Mouse (Mus musculus) heart, postnatal 0 days (tissue): ENCODE data around the gene Nmnat2.

Experiments
- CTCF ChIP-seq: IDR thresholded peaks from 2 replicates; pipeline ENCODE4 v1.5.1; 2016; ENCODE audit warnings: antibody characterized with exemption, control low read depth, low read depth
- EP300 ChIP-seq: IDR thresholded peaks from 2 replicates; pipeline ENCODE4 v1.6.1; 2016; ENCODE audit warnings: antibody characterized with exemption, low read depth

DNA sequence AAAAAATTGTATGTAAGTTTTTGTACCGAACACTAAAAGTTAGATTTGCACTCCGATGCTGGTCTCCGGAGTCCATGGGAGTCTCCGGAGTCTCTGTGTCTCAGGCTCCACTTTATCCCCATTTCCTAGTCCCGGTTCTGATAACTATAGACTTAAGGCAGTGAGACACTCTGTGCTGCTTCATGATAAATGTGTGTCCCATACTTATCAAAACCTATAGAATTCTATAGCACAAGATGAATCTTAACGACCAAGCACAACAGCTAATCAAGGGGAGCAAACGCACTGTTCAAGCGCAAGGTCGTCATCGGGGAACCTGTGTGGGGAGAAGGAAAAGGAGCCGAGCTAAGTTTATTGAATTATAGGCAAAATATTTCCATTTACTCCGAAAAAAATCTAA lies 117.2 kb downstream of the Nmnat2 start:
- TF ChIP-seq CTCF (no peak), EP300 (no peak)
